ENCODE assay signal across 9 mouse cellular contexts in genomic region chr8:47947672-47948618, GRCm38 (mm10). TPM values are rescaled to one million over a fixed set of nuclear protein-coding genes. Genes with fewer than 3 reads are reported as not detected.
DNase-seq lines count a peak whose midpoint lies in the region; ATAC-seq and TF ChIP-seq lines count a peak whose summit lies in the region.
"Had no signal": no experiment of that assay in that cellular context is flagged by ENCODE, and none has a peak within 500 bp of the region (broad histone marks: within the 10 kb centered on the region; RNA-seq: fewer than 3 reads in every experiment).

No protein-coding gene starts in this region.

- 64% methylated on average over 19 of the region's 19 CpGs for WGBS in heart, embryonic 13.5 days
- 68% methylated on average over 19 of the region's 19 CpGs for WGBS in neural tube, embryonic 13.5 days
- WGBS in intestine, postnatal 0 days: 60% methylated on average over 19 of the region's 19 CpGs

- H3K4me3 ChIP-seq in heart, embryonic 13.5 days: no peak overlapping the region
- no peak overlapping the region for H3K4me3 ChIP-seq in neural tube, embryonic 13.5 days
- no peak overlapping the region for H3K4me3 ChIP-seq in intestine, postnatal 0 days (ENCODE audit: low read depth, low read length)

- H3K4me2 ChIP-seq in heart, embryonic 13.5 days: 0 out of 2 replicates have a peak overlapping the region, but pooled peaks have one; percentile 10
- no peak overlapping the region for H3K4me2 ChIP-seq in neural tube, embryonic 13.5 days
- peak overlapping the region; percentile 10; the same call in 1 of the 2 replicates for H3K4me2 ChIP-seq in intestine, postnatal 0 days (replicated peaks; ENCODE audit: low read depth)

- no peak for DNase-seq in heart, postnatal 4 days
- DNase-seq in neural tube, embryonic 10.5 days (ENCODE audit: extremely low spot score, low spot score): no peak
- DNase-seq in retina, postnatal 1 day: peak; percentile 90
- DNase-seq in kidney, adult 8-10 months: no peak
- no peak for DNase-seq in cerebellum, adult 9-10 months
- DNase-seq: thymus, postnatal 14 days had no signal

- 0 out of 2 replicates have a peak, but pooled peaks cover 3% of the 10 kb centered on the region for H3K36me3 ChIP-seq in heart, embryonic 13.5 days
- no peaks in the 10 kb centered on the region for H3K36me3 ChIP-seq in neural tube, embryonic 13.5 days
- H3K36me3 ChIP-seq in intestine, postnatal 0 days (ENCODE audit: control insufficient read depth, insufficient read depth): no peaks in the 10 kb centered on the region

- peak overlapping the region; percentile 28; the same call in 1 of the 2 replicates for H3K27ac ChIP-seq in heart, embryonic 13.5 days (replicated peaks)
- peak overlapping the region; percentile 61 for H3K27ac ChIP-seq in neural tube, embryonic 13.5 days (replicated peaks)
- H3K27ac ChIP-seq in intestine, postnatal 0 days (ENCODE audit: low read depth, low read length): no peak overlapping the region

- H3K9me3 ChIP-seq in heart, embryonic 13.5 days: no peaks in the 10 kb centered on the region
- no peaks in the 10 kb centered on the region for H3K9me3 ChIP-seq in neural tube, embryonic 13.5 days
- H3K9me3 ChIP-seq in intestine, postnatal 0 days (ENCODE audit: control insufficient read depth): no peaks in the 10 kb centered on the region

- no peak overlapping the region for H3K9ac ChIP-seq in heart, embryonic 13.5 days
- H3K9ac ChIP-seq in neural tube, embryonic 13.5 days: no peak overlapping the region
- H3K9ac ChIP-seq in intestine, postnatal 0 days (ENCODE audit: low read depth, low read length): no peak overlapping the region

- H3K4me1 ChIP-seq in heart, embryonic 13.5 days: peaks cover 37% of the 10 kb centered on the region
- H3K4me1 ChIP-seq in neural tube, embryonic 13.5 days (replicated peaks): peaks cover 41% of the 10 kb centered on the region
- H3K4me1 ChIP-seq in intestine, postnatal 0 days (replicated peaks; ENCODE audit: control insufficient read depth, insufficient read depth, low read length): no peaks in the 10 kb centered on the region

- no peak for ATAC-seq in heart, embryonic 13.5 days (ENCODE audit: extremely low read depth, insufficient number of reproducible peaks, low FRiP score, low TSS enrichment)
- ATAC-seq in neural tube, embryonic 13.5 days (ENCODE audit: low read depth): 0 out of 2 replicates have a peak, but pooled peaks have one; percentile 20
- ATAC-seq in intestine, postnatal 0 days: no peak

- TF ChIP-seq CTCF in intestine, postnatal 0 days (IDR thresholded peaks at IDR 0.05; ENCODE audit: low read depth): no peak

- no peaks in the 10 kb centered on the region for H3K27me3 ChIP-seq in heart, embryonic 13.5 days (replicated peaks)
- H3K27me3 ChIP-seq in neural tube, embryonic 13.5 days: no peaks in the 10 kb centered on the region
- no peaks in the 10 kb centered on the region for H3K27me3 ChIP-seq in intestine, postnatal 0 days (replicated peaks; ENCODE audit: control insufficient read depth, insufficient read depth, low read length)

RNA-seq across cellular contexts. Expression of gene Wwc2, which starts 42.8 kb away (rescaled TPM):
- polyA plus RNA-seq in heart, embryonic 13.5 days (2015; fragmentation: Nextera tagmentation; extraction: Ambion mirVana): 10.6 and 11.1 TPM in 2 replicates
- total RNA-seq in heart, postnatal 4 days (2021): 10 to 100 TPM; 47.4 to 47.9 TPM
- polyA plus RNA-seq in neural tube, embryonic 13.5 days (2015; fragmentation: Nextera tagmentation; extraction: Ambion mirVana): 6.7 and 6.8 TPM in 2 replicates
- 6.7 and 7.4 TPM in 2 replicates for polyA plus RNA-seq in intestine, postnatal 0 days (2015; fragmentation: Nextera tagmentation; extraction: Ambion mirVana)
